Mouse (Mus musculus): Measurements from ENCODE around the gene Tomm40. TPM values are rescaled to one million over a fixed set of nuclear protein-coding genes. Genes with fewer than 3 reads are reported as not detected.

The Tomm40 gene
- total RNA-seq, 2 experiments from 2014 or later, result 64.9 to 140 TPM

DNA sequence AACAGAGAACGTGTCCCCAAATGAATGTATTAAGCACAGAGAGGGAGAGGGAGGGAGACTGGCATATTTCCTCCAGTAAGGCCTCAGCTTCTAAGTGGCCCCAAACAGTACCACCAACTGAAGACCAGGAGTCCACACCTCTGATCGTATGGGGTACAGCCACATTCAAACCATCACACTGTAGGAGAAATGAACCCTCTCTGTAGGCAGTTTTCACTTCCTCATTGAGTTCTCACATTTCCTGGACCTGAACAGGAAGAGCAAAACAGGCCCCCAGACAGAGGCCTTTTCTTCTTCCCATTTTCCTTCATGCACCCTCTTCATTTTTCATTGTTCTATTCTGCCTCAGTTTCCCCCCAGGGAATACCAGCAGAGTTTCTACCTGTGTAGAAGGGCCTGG lies 47.8 kb downstream of the Tomm40 start:
- ATAC-seq (replicated peaks; ENCODE audit: low FRiP score, low TSS enrichment, poor library complexity, severe bottlenecking), result no peak

DNA sequence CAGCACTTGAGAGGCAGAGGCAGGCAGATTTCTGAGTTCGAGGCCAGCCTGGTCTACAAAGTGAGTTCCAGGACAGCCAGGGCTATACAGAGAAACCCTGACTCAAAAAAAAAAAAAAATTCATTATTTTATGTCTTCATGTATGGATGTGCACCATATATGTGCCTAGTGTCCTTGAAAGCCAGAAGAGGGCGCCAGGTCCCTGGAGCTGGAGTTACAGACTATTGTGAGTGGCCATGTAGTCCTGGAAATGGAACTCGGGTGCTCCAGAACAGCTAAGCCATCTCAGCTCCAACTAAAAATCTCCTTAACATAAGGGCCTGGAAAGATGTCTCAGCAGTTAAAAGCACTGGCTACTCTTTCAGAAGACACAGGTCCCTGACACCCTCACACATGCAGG lies 48.5 kb downstream of the Tomm40 start:
- no peak for ATAC-seq (replicated peaks; ENCODE audit: low FRiP score, low TSS enrichment, poor library complexity, severe bottlenecking)

DNA sequence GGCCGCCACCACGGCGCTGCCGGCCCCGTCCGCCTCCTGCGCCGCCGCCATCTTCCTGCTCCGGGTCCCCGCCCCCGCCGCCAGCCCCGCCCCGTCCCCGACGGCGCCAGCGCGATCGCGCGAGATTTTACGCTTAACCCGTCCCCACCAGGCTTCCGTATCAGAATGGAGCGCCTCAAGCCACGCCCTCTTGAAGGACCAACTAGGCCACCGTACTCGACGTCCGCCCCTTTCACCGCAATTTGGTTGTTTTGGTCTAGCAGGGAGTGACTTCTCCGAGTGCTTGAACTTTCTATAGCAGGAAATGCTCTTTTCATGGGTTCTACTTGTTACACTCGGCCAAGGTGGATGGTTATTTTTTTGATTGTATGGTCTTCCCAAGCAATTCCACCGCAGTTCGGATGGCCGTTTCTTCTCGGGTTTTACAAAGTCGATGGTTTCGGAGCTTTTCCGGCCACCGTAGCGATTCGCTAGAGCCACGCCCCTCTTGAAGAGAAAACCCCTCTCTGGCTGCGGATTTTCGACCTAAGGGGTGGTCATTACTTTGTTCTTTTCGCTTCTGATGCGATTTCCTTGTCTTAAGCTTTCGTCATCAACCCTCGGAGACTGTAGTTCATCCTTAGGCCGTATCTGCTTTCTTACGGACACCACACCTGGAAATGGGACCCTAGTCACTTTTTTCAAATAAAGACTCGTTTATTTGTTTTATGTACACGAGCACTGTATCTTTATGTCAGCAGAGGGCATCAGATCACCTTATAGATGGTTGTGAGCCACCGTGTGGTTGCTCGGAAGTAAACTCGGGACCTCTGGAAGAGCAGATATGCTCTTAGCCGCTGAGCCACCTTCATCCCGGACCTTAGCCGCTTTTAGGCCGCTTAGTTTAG lies 50.0 kb downstream of the Tomm40 start, which contains the start of gene Clptm1:
Clptm1 (minus strand) TSS at position 79 of the 887 bp plus-strand sequence.
- peak; percentile 66 for ATAC-seq (replicated peaks; ENCODE audit: low FRiP score, low TSS enrichment, poor library complexity, severe bottlenecking)

DNA sequence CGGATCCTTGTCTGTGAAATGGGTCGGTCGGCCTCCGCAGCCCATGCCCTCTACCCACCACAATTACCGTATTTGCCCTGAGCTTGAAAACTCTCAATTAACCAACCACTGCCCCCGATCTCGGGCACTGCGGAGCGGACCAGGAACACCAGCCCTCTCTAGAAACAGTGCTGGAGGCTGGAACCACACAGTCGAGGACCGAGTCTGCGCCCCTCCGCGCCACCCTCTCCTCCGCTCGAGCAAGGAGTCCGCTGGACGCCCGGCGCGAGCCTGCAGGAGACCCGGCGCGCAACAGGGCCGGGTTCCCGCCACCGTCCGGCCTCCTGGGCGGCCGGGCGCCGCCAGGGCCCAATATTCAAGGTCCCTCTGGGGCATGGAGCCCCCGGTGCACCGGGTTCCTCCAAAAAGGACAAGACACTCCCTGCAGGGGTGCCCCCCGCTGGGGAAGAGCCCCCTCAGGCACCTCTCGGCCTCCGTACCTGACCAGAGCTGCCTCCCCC lies 50.7 kb downstream of the Tomm40 start:
- no peak for ATAC-seq (replicated peaks; ENCODE audit: low FRiP score, low TSS enrichment, poor library complexity, severe bottlenecking)

DNA sequence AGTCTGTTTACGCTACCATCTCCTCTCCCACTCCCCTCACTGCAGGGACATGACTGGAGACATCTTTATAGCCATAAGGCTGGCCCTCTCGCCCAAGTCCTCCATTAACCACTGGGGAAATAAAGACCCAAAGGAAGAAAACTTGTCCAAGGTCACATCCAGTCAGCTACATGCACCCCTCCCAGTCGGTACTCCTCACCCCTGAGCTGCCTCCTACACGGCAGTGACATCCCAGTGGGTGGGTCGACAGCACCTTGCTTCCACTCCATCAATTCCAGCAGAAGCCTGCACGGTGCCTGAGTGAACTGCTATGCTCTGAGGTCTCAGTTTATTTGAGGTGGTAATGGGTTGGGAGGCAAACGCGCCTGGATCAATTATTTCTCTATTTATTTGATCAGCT lies 51.3 kb downstream of the Tomm40 start:
- ATAC-seq (replicated peaks; ENCODE audit: low FRiP score, low TSS enrichment, poor library complexity, severe bottlenecking), result no peak

DNA sequence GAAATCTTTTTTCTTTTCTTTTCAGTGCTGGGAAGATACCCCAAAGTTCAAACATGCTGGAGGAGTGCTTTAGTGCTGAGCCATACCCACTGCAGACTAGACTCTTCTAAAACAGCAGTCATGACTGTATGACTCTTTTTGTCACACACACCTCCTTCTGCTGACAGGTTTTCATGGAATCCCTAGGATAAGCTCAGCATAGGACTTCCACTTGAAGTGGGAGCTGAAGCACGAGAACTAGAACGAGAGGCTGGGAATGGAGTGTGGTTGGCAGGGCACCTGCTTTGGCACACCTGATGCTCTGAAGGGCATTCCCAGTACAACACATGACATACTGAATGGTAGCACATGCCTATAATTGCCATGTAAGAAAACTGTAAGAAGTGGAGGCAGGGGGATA lies 62.6 kb downstream of the Tomm40 start:
- ATAC-seq (replicated peaks; ENCODE audit: low FRiP score, low TSS enrichment, poor library complexity, severe bottlenecking), result no peak

Other genes with a start within 250 kb of the Tomm40 start
- gene Bloc1s3, start 207.1 kb downstream of the Tomm40 start, total RNA-seq (2014; fragmentation: Nextera tagmentation), result 3.4 and 3.6 TPM in 2 replicates
- 3.6 and 4.7 TPM in 2 replicates for gene Bloc1s3, start 207.1 kb downstream of the Tomm40 start, total RNA-seq (2017)
- 89.3 and 96.3 TPM in 2 replicates for gene Trappc6a, start 207.0 kb downstream of the Tomm40 start, total RNA-seq (2014; fragmentation: Nextera tagmentation)
- 22.6 and 23.6 TPM in 2 replicates for gene Trappc6a, start 207.0 kb downstream of the Tomm40 start, total RNA-seq (2017)
- gene Nkpd1, start 197.6 kb downstream of the Tomm40 start, total RNA-seq (2014; fragmentation: Nextera tagmentation), result 0.20 TPM in 1 of 2 replicates, not detected in the other
- gene Nkpd1, start 197.6 kb downstream of the Tomm40 start, total RNA-seq (2017), result not detected in 2 replicates
- 27.7 and 37.2 TPM in 2 replicates for gene Ppp1r37, start 152.4 kb downstream of the Tomm40 start, total RNA-seq (2014; fragmentation: Nextera tagmentation)
- 14.6 and 14.7 TPM in 2 replicates for gene Ppp1r37, start 152.4 kb downstream of the Tomm40 start, total RNA-seq (2017)
- gene Zfp296, start 138.2 kb downstream of the Tomm40 start, total RNA-seq (2014; fragmentation: Nextera tagmentation), result 0.47 and 4.2 TPM in 2 replicates
- gene Zfp296, start 138.2 kb downstream of the Tomm40 start, total RNA-seq (2017), result 3.2 and 3.9 TPM in 2 replicates
- gene Gemin7, start 137.8 kb downstream of the Tomm40 start, total RNA-seq (2014; fragmentation: Nextera tagmentation), result 60.3 and 70.0 TPM in 2 replicates
- gene Gemin7, start 137.8 kb downstream of the Tomm40 start, total RNA-seq (2017), result 24.1 and 25.1 TPM in 2 replicates
- 44.9 and 53.1 TPM in 2 replicates for gene Clasrp, start 111.0 kb downstream of the Tomm40 start, total RNA-seq (2014; fragmentation: Nextera tagmentation)
- 33.9 and 48.3 TPM in 2 replicates for gene Clasrp, start 111.0 kb downstream of the Tomm40 start, total RNA-seq (2017)
- 3.8 TPM in 1 of 2 replicates, not detected in the other for gene Relb, start 86.0 kb downstream of the Tomm40 start, total RNA-seq (2014; fragmentation: Nextera tagmentation)
- 0.47 and 0.69 TPM in 2 replicates for gene Relb, start 86.0 kb downstream of the Tomm40 start, total RNA-seq (2017)
- gene Clptm1, start 50.4 kb downstream of the Tomm40 start, total RNA-seq (2014; fragmentation: Nextera tagmentation), result 45.9 and 70.1 TPM in 2 replicates
- 31.1 and 37.3 TPM in 2 replicates for gene Clptm1, start 50.4 kb downstream of the Tomm40 start, total RNA-seq (2017)
- not detected in 2 replicates for gene Apoc2, start 37.5 kb downstream of the Tomm40 start, total RNA-seq (2014; fragmentation: Nextera tagmentation)
- not detected in 2 replicates for gene Apoc2, start 37.5 kb downstream of the Tomm40 start, total RNA-seq (2017)
- not detected in 2 replicates for gene Gm44805, start 34.0 kb downstream of the Tomm40 start, total RNA-seq (2014; fragmentation: Nextera tagmentation)
- not detected in 2 replicates for gene Gm44805, start 34.0 kb downstream of the Tomm40 start, total RNA-seq (2017)
- not detected in 2 replicates for gene Apoc4, start 34.0 kb downstream of the Tomm40 start, total RNA-seq (2014; fragmentation: Nextera tagmentation)
- not detected in 2 replicates for gene Apoc4, start 34.0 kb downstream of the Tomm40 start, total RNA-seq (2017)
- 2.3 and 3.6 TPM in 2 replicates for gene Apoc1, start 22.8 kb downstream of the Tomm40 start, total RNA-seq (2014; fragmentation: Nextera tagmentation)
- gene Apoc1, start 22.8 kb downstream of the Tomm40 start, total RNA-seq (2017), result 15.4 TPM in 1 of 2 replicates, not detected in the other
- 113 and 140 TPM in 2 replicates for gene Apoe, start 16.2 kb downstream of the Tomm40 start, total RNA-seq (2014; fragmentation: Nextera tagmentation)
- 556 and 867 TPM in 2 replicates for gene Apoe, start 16.2 kb downstream of the Tomm40 start, total RNA-seq (2017)
- gene Nectin2, start 35.0 kb upstream of the Tomm40 start, total RNA-seq (2014; fragmentation: Nextera tagmentation), result 2.2 and 6.0 TPM in 2 replicates
- gene Nectin2, start 35.0 kb upstream of the Tomm40 start, total RNA-seq (2017), result 3.9 and 12.3 TPM in 2 replicates
- gene Bcam, start 55.6 kb upstream of the Tomm40 start, total RNA-seq (2014; fragmentation: Nextera tagmentation), result 5.3 TPM in 1 of 2 replicates, not detected in the other
- 0.08 TPM in 1 of 2 replicates, not detected in the other for gene Bcam, start 55.6 kb upstream of the Tomm40 start, total RNA-seq (2017)
- gene Cblc, start 81.4 kb upstream of the Tomm40 start, total RNA-seq (2014; fragmentation: Nextera tagmentation), result not detected in 2 replicates
- gene Cblc, start 81.4 kb upstream of the Tomm40 start, total RNA-seq (2017), result not detected in 2 replicates
- gene Bcl3, start 107.3 kb upstream of the Tomm40 start, total RNA-seq (2014; fragmentation: Nextera tagmentation), result 3.3 TPM in 1 of 2 replicates, not detected in the other
- gene Bcl3, start 107.3 kb upstream of the Tomm40 start, total RNA-seq (2017), result 0.34 TPM in 1 of 2 replicates, not detected in the other
- gene Gm19345, start 136.6 kb upstream of the Tomm40 start, total RNA-seq (2014; fragmentation: Nextera tagmentation), result not detected in 2 replicates
- gene Gm19345, start 136.6 kb upstream of the Tomm40 start, total RNA-seq (2017), result not detected in 2 replicates
- not detected in 2 replicates for gene Ceacam16, start 145.9 kb upstream of the Tomm40 start, total RNA-seq (2014; fragmentation: Nextera tagmentation)
- gene Ceacam16, start 145.9 kb upstream of the Tomm40 start, total RNA-seq (2017), result not detected in 2 replicates
- gene Ceacam19, start 172.5 kb upstream of the Tomm40 start, total RNA-seq (2014; fragmentation: Nextera tagmentation), result not detected in 2 replicates
- not detected in 2 replicates for gene Ceacam19, start 172.5 kb upstream of the Tomm40 start, total RNA-seq (2017)
- 1.3 and 6.4 TPM in 2 replicates for gene Pvr, start 205.7 kb upstream of the Tomm40 start, total RNA-seq (2014; fragmentation: Nextera tagmentation)
- 0.85 and 0.91 TPM in 2 replicates for gene Pvr, start 205.7 kb upstream of the Tomm40 start, total RNA-seq (2017)
- not detected in 2 replicates for gene Igsf23, start 235.3 kb upstream of the Tomm40 start, total RNA-seq (2014; fragmentation: Nextera tagmentation)
- 0.50 TPM in 1 of 2 replicates, not detected in the other for gene Igsf23, start 235.3 kb upstream of the Tomm40 start, total RNA-seq (2017)
- gene Ceacam20, start 250.0 kb upstream of the Tomm40 start, total RNA-seq (2014; fragmentation: Nextera tagmentation), result not detected in 2 replicates
- not detected in 2 replicates for gene Ceacam20, start 250.0 kb upstream of the Tomm40 start, total RNA-seq (2017)